Mouse (Mus musculus) layer of hippocampus, adult 9-11 months (tissue): ENCODE results near the gene Ripply2.
"Not testable (repeated sequence)": the region's sequence is repeated elsewhere in the genome, so short reads cannot be mapped to it uniquely, and the experiment has no call there.

Source experiments
- DNase-seq: peaks from one replicate; pipeline ENCODE4 v3.0.0; 2022

The Ripply2 gene

GRCm38 (mm10) chr9:87015288-87015937, at the start of gene Ripply2:
Gene Ripply2 (plus strand): TSS chr9:87015537.
- peak; percentile 32 for DNase-seq

- DNase-seq: not testable (repeated sequence)
Measured at GRCm38 (mm10) chr9:86972471-86972870, 42.9 kb upstream of the Ripply2 start.

- peak; percentile 35 for DNase-seq
Measured at GRCm38 (mm10) chr9:86973562-86973961, 41.8 kb upstream of the Ripply2 start.

GRCm38 (mm10) chr9:86976896-86977295, 38.4 kb upstream of the Ripply2 start:
- peak; percentile 30 for DNase-seq

GRCm38 (mm10) chr9:86978257-86978907, 37.0 kb upstream of the Ripply2 start:
- DNase-seq: no peak

- no peak for DNase-seq
Measured at GRCm38 (mm10) chr9:86980048-86980447, 35.3 kb upstream of the Ripply2 start.

- DNase-seq: no peak
Measured at GRCm38 (mm10) chr9:86980942-86981341, 34.4 kb upstream of the Ripply2 start.

GRCm38 (mm10) chr9:86981551-86981950, 33.8 kb upstream of the Ripply2 start:
- no peak for DNase-seq

- DNase-seq: no peak
Measured at GRCm38 (mm10) chr9:86984583-86984982, 30.8 kb upstream of the Ripply2 start.

- no peak for DNase-seq
Measured at GRCm38 (mm10) chr9:86985105-86985504, 30.2 kb upstream of the Ripply2 start.

GRCm38 (mm10) chr9:86986703-86987296, 28.5 kb upstream of the Ripply2 start:
- DNase-seq: no peak

GRCm38 (mm10) chr9:86989822-86990221, 25.5 kb upstream of the Ripply2 start:
- no peak for DNase-seq

- DNase-seq: no peak
Measured at GRCm38 (mm10) chr9:86991758-86992157, 23.6 kb upstream of the Ripply2 start.

- DNase-seq: no peak
Measured at GRCm38 (mm10) chr9:86997046-86997691, 18.2 kb upstream of the Ripply2 start.

GRCm38 (mm10) chr9:86999956-87000582, 15.3 kb upstream of the Ripply2 start:
- DNase-seq: peak; percentile 41

- DNase-seq: no peak
Measured at GRCm38 (mm10) chr9:87004701-87005434, 10.5 kb upstream of the Ripply2 start.

- DNase-seq: no peak
Measured at GRCm38 (mm10) chr9:87005435-87005779, 9.9 kb upstream of the Ripply2 start.

- DNase-seq: no peak
Measured at GRCm38 (mm10) chr9:87008507-87008906, 6.8 kb upstream of the Ripply2 start.

GRCm38 (mm10) chr9:87008919-87009318, 6.4 kb upstream of the Ripply2 start:
- no peak for DNase-seq

GRCm38 (mm10) chr9:87015938-87016294, 579 bp downstream of the Ripply2 start:
- no peak for DNase-seq

GRCm38 (mm10) chr9:87021778-87022523, 6.6 kb downstream of the Ripply2 start, which contains the start of gene Cyb5r4:
Gene Cyb5r4 (plus strand): TSS chr9:87022014.
- DNase-seq: peak; percentile 95

GRCm38 (mm10) chr9:87025764-87026163, 10.4 kb downstream of the Ripply2 start:
- no peak for DNase-seq
